Mouse (Mus musculus) myocyte (in vitro differentiated cells): ENCODE measurements at regions not wholly inside any gene's neighbourhood (a gene's known extent, or its start where the extent isn't known, plus 50 kb on each side); places are given as distances from the start of the nearest gene placed in this dataset.

Source experiments
- H3K27me3 ChIP-seq: one replicate; pipeline ENCODE4 v1.6.1; 2011; ENCODE audit not compliant: control insufficient read depth, insufficient read depth, insufficient read length
- H3K36me3 ChIP-seq: one replicate; pipeline ENCODE4 v1.6.1; 2011; ENCODE audit not compliant: control insufficient read depth, insufficient read depth
- H3K4me2 ChIP-seq: one replicate; pipeline ENCODE4 v1.6.1; 2011; ENCODE audit warnings: low read depth, control low read depth
- H3K4me3 ChIP-seq: one replicate; pipeline ENCODE4 v1.5.1; 2011; ENCODE audit warnings: mild to moderate bottlenecking, control low read depth, moderate library complexity
- H3K79me2 ChIP-seq: one replicate; pipeline ENCODE4 v1.6.1; 2011; ENCODE audit not compliant: control insufficient read depth, insufficient read depth
- H3ac ChIP-seq: one replicate; pipeline ENCODE4 v1.6.1; 2011; ENCODE audit not compliant: control insufficient read depth, insufficient read length
- CEBPB ChIP-seq: IDR thresholded peaks from 2 replicates; pipeline ENCODE4 v1.6.1; 2011; ENCODE audit warnings: mild to moderate bottlenecking, moderate library complexity; ENCODE audit not compliant: poor library complexity, insufficient read depth, severe bottlenecking
- E2F4 ChIP-seq: IDR thresholded peaks from one replicate; pipeline ENCODE4 v1.6.1; 2011; ENCODE audit warnings: mild to moderate bottlenecking, control low read depth, moderate library complexity; ENCODE audit not compliant: insufficient read depth
- MAX ChIP-seq: IDR thresholded peaks from one replicate; pipeline ENCODE4 v1.6.1; 2011; ENCODE audit warnings: low read depth, mild to moderate bottlenecking, control low read depth
- MYOD1 ChIP-seq, 3 experiments: IDR thresholded peaks; one replicate each; pipeline ENCODE4 v1.6.1; 2011; ENCODE audit warnings: control low read depth in 2 of 3, low read depth in 2 of 3, mild to moderate bottlenecking in 2 of 3, moderate library complexity in 1 of 3; ENCODE audit not compliant: insufficient read length in 2 of 3, control insufficient read depth in 1 of 3
- MYOG ChIP-seq, 3 experiments: IDR thresholded peaks; one replicate each; pipeline ENCODE4 v1.6.1; 2011; ENCODE audit warnings: control low read depth in 2 of 3, low read depth in 2 of 3, mild to moderate bottlenecking in 2 of 3; ENCODE audit not compliant: insufficient read length in 2 of 3, control insufficient read depth in 1 of 3, insufficient read depth in 1 of 3
- POLR2A ChIP-seq: IDR thresholded peaks from one replicate; pipeline ENCODE4 v1.6.1; 2011; ENCODE audit warnings: low read depth, mild to moderate bottlenecking, control low read depth, moderate library complexity; ENCODE audit not compliant: insufficient read length
- POLR2AphosphoS2 ChIP-seq: IDR thresholded peaks from one replicate; pipeline ENCODE4 v1.6.1; 2011; ENCODE audit warnings: low read depth, control low read depth; ENCODE audit not compliant: insufficient read length
- REST ChIP-seq: IDR thresholded peaks from one replicate; pipeline ENCODE4 v1.6.1; 2011; ENCODE audit warnings: mild to moderate bottlenecking, control low read depth, moderate library complexity; ENCODE audit not compliant: insufficient read depth, insufficient read length
- SRF ChIP-seq: IDR thresholded peaks from one replicate; pipeline ENCODE4 v1.6.1; 2011; ENCODE audit warnings: low read depth; ENCODE audit not compliant: control insufficient read depth, insufficient read length
- TCF12 ChIP-seq: IDR thresholded peaks from one replicate; pipeline ENCODE4 v1.6.1; 2011; ENCODE audit warnings: mild to moderate bottlenecking, control low read depth; ENCODE audit not compliant: poor library complexity, insufficient read depth, severe bottlenecking
- TCF3 ChIP-seq: IDR thresholded peaks from one replicate; pipeline ENCODE4 v1.6.1; 2011; ENCODE audit warnings: low read depth, control low read depth; ENCODE audit not compliant: insufficient read length
- USF1 ChIP-seq: IDR thresholded peaks from one replicate; pipeline ENCODE4 v1.6.1; 2011; ENCODE audit warnings: low read depth, mild to moderate bottlenecking, control low read depth, moderate library complexity

DNA sequence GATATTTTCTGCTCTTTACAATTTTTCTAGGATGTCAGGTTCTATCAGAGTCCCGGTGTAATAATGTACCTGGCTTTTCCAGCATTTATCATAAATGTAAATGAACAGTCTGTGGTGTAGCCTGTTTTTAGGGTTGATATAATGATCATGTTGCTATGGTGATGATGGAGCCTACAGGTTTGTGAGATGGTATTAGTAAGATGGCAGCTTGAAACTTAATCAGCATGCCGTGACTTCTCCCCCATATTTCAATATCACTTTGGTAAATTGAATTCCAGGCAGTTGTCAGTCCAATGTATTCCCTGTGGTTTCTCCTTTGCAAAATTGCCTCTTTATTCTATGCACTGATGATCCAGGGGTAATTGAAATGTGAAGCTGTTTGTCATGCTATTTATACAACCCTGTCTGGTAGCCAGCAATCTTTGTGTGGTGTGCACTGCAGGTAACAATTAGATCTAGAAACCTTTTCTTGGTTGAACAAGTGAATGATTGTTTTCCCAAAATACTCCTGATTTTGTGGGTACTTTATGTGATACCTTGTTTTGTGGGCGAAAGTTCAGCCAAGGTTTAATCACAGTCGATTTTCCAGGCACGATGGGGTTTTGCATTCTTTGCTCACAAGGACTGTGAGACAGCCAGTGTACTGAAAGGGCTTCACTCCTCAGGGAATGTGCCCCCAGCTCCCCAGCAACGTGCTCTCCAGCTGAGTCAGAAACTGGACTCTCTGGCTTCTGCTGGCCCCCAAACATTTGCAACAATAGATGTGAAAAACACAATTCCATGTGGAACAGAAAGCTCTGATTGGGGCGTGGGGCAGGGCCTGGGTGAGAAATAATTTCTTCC is 322.9 kb downstream of the D3Ertd751e start:
- Histone ChIP-seq H3K79me2 (no peaks in the 10 kb centered on the region), H3K4me2 (no peak overlapping the region), H3K4me3 (no peak overlapping the region), H3ac (no peak overlapping the region), H3K36me3 (no peaks in the 10 kb centered on the region), H3K27me3 (no peaks in the 10 kb centered on the region)
- TF ChIP-seq TCF12 (no peak), POLR2A (no peak)

DNA sequence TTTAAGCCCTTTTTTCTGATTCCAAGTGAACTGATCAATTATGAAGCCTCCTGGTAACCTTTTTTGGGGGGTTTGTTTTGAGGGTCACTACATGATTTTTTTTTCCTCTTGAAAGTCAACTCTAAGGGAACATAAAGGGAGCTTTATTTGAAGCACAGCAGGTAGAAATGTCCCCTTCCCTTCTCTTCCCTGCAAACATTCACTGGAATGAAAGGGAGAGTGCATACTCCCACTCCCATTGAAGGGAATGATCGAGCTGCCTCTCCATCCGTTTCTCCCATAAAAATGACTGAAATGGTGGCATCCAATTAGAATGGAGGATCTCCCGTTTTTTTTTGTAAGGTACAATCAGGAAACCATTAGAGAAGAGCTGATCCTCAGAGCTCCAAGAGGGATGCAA is 323.6 kb downstream of the D3Ertd751e start:
- H3K27me3 ChIP-seq, result no peaks in the 10 kb centered on the region
- no peak overlapping the region for H3K4me2 ChIP-seq
- H3K79me2 ChIP-seq, result no peaks in the 10 kb centered on the region
- H3K4me3 ChIP-seq, result no peak overlapping the region
- no peak for TF ChIP-seq MAX
- TF ChIP-seq CEBPB, result no peak
- TF ChIP-seq TCF3, result no peak
- TF ChIP-seq REST, result no peak
- TF ChIP-seq POLR2A, result no peak
- no peak for TF ChIP-seq SRF
- no peak for TF ChIP-seq TCF12
- no peak for TF ChIP-seq MYOG (IDR thresholded peaks at IDR 0.05; ENCODE audit: control insufficient read depth in 1 of 3, insufficient read depth in 1 of 3, insufficient read length in 2 of 3, low read depth in 2 of 3)
- no peak for TF ChIP-seq USF1
- H3ac ChIP-seq, result no peak overlapping the region
- no peaks in the 10 kb centered on the region for H3K36me3 ChIP-seq

- Histone ChIP-seq H3K36me3 (no peaks in the 10 kb centered on the region), H3K4me3 (no peak overlapping the region), H3K4me2 (no peak overlapping the region), H3K27me3 (no peaks in the 10 kb centered on the region), H3K79me2 (no peaks in the 10 kb centered on the region), H3ac (no peak overlapping the region)
- TF ChIP-seq SRF (no peak), REST (no peak), POLR2AphosphoS2 (no peak), MYOD1 (IDR thresholded peaks at IDR 0.05; ENCODE audit: control insufficient read depth in 1 of 3, insufficient read length in 2 of 3, low read depth in 2 of 3) (no peak), POLR2A (no peak), E2F4 (no peak), TCF3 (no peak), MYOG (IDR thresholded peaks at IDR 0.05; ENCODE audit: control insufficient read depth in 1 of 3, insufficient read depth in 1 of 3, insufficient read length in 2 of 3, low read depth in 2 of 3) (no peak), CEBPB (no peak), MAX (no peak), USF1 (no peak), TCF12 (no peak)
These were observed 324.6 kb downstream of the D3Ertd751e start for GRCm38 (mm10) chr3:42067036-42067435.

DNA sequence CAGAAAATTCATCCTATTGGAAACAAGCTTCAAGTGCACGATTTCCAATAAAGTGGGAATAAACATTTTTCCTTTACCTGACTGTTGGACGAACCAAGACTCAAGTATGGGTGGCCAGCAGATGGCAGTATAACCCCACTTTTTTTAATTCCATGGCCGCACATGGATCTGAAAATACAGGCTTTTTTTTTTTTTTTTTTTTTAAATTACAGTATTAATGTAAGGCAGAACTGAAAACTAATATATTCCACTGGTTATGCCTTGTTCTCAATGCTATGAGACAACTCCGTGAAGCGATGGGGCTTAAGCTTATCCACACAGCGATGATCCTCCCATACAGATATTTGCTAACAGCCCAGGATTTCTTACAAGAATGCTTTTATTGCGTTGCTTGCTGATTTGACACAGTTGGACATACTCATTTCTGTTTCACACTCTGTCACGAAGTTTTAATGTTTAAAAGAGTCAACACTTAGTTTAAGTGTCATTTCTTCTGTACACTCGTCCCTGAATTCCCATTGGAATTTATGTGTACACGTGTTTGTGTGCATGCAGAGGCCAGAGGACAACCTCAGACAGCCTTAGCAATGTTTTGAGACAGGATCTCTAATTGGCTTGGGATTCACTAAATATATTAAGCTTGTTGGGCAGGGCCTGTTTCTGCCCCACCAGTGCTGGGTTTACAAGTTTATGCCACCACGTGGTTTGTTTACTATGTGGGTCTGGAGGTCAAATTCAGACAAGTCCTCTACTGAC is 332.3 kb downstream of the D3Ertd751e start:
- Histone ChIP-seq H3K36me3 (no peaks in the 10 kb centered on the region), H3K27me3 (no peaks in the 10 kb centered on the region), H3K4me2 (no peak overlapping the region), H3ac (no peak overlapping the region), H3K4me3 (no peak overlapping the region), H3K79me2 (no peaks in the 10 kb centered on the region)
- no peak for TF ChIP-seq REST
- TF ChIP-seq MYOD1 (IDR thresholded peaks at IDR 0.05; ENCODE audit: control insufficient read depth in 1 of 3, insufficient read length in 2 of 3, low read depth in 2 of 3), result no peak
- no peak for TF ChIP-seq USF1
- no peak for TF ChIP-seq MYOG (IDR thresholded peaks at IDR 0.05; ENCODE audit: control insufficient read depth in 1 of 3, insufficient read depth in 1 of 3, insufficient read length in 2 of 3, low read depth in 2 of 3)
- TF ChIP-seq MAX, result no peak
- TF ChIP-seq POLR2AphosphoS2, result no peak
- no peak for TF ChIP-seq SRF
- TF ChIP-seq TCF3, result no peak
- TF ChIP-seq POLR2A, result no peak
- no peak for TF ChIP-seq CEBPB
